8 mouse cellular contexts compared by ENCODE assay signal in genomic region chr7:97579976-97580842, GRCm38 (mm10). TPM values are rescaled to one million over a fixed set of nuclear protein-coding genes. Genes with fewer than 3 reads are reported as not detected.
DNase-seq lines count a peak whose midpoint lies in the region; ATAC-seq and TF ChIP-seq lines count a peak whose summit lies in the region.

No protein-coding gene starts in this region.

- H3K9ac ChIP-seq in hindbrain, postnatal 0 days (replicated peaks; ENCODE audit: low read length): peak overlapping the region; percentile 100

- H3K27ac ChIP-seq in hindbrain, postnatal 0 days: peak overlapping the region; percentile 99

- H3K27me3 ChIP-seq in hindbrain, postnatal 0 days (ENCODE audit: insufficient read depth, low read length): no peaks in the 10 kb centered on the region

- peak; percentile 9 for DNase-seq in adipocyte (ENCODE audit: low spot score)
- peak; percentile 29 to 47 for DNase-seq in cerebellum, postnatal 4 days (ENCODE audit: low spot score in 2 of 2)
- peak; percentile 10 to 20 for DNase-seq in gastrocnemius, adult 8-10 months (ENCODE audit: low spot score in 2 of 2)
- peak; percentile 54 for DNase-seq in hindbrain, postnatal 0 days (ENCODE audit: low spot score)
- peak; percentile 44 to 45 for DNase-seq in left cerebral cortex, postnatal 14 days (ENCODE audit: low spot score in 2 of 2)
- peak; percentile 58 for DNase-seq in right cerebral cortex, postnatal 25 days
- peak; percentile 71 for DNase-seq in yolk sac, embryonic 10.5 days (ENCODE audit: low spot score)

- no peaks in the 10 kb centered on the region for H3K9me3 ChIP-seq in hindbrain, postnatal 0 days (ENCODE audit: low read length)

- WGBS in hindbrain, postnatal 0 days: under 1% methylated on average over 57 of the region's 65 CpGs

- no peaks in the 10 kb centered on the region for H3K36me3 ChIP-seq in hindbrain, postnatal 0 days (ENCODE audit: insufficient read depth, low read length)

- no peak for TF ChIP-seq CTCF in hindbrain, postnatal 0 days (IDR thresholded peaks at IDR 0.05; ENCODE audit: low read depth)

- no peaks in the 10 kb centered on the region for H3K4me1 ChIP-seq in hindbrain, postnatal 0 days (ENCODE audit: insufficient read depth, low read length)

- peak; percentile 17 for ATAC-seq in hindbrain, postnatal 0 days
- peak; percentile 5; the same call in 1 of the 2 replicates for ATAC-seq in megakaryocyte progenitor cell, adult 5-6 weeks (replicated peaks; ENCODE audit: poor library complexity)

- peak overlapping the region; percentile 91 for H3K4me3 ChIP-seq in hindbrain, postnatal 0 days (ENCODE audit: low read length)

- intact Hi-C loops in left cerebral cortex, postnatal 14 days (cut with DNase I): loop anchor here (2.0 to 10.0 kb wide), 4 partner anchors 65 to 153 kb away; partner anchors contain the start of gene Ints4

- peak overlapping the region; percentile 77 for H3K4me2 ChIP-seq in hindbrain, postnatal 0 days (ENCODE audit: low read depth, low read length)

RNA-seq across cellular contexts. Expression of gene Rsf1, which starts 0.5 kb away (rescaled TPM):
- total RNA-seq in gastrocnemius, adult 8-10 months (2022): 10 to 100 TPM; 13.6 to 16.2 (median 14.5) TPM
- 16.7 and 18.2 TPM in 2 replicates for total RNA-seq in hindbrain, postnatal 0 days (2014; rRNA removed)
- 26.3 and 27.6 TPM in 2 replicates for polyA plus RNA-seq in hindbrain, postnatal 0 days (2015; fragmentation: Nextera tagmentation; extraction: Ambion mirVana)
- 10 to 100 TPM; 37.3 to 40.4 TPM for total RNA-seq in left cerebral cortex, postnatal 14 days (2021)
- total RNA-seq in megakaryocyte progenitor cell, adult 5-6 weeks (2015): 23.8 and 24.4 TPM in 2 replicates
- total RNA-seq in megakaryocyte progenitor cell, adult 5-6 weeks (2017): 25.5 and 42.5 TPM in 2 replicates

RNA-seq across cellular contexts. Expression of gene Aamdc, which starts 0.9 kb away (rescaled TPM):
- total RNA-seq in gastrocnemius, adult 8-10 months (2022): 100 to 1,000 TPM; 117 to 148 (median 134) TPM
- 9.4 and 17.4 TPM in 2 replicates for total RNA-seq in hindbrain, postnatal 0 days (2014; rRNA removed)
- polyA plus RNA-seq in hindbrain, postnatal 0 days (2015; fragmentation: Nextera tagmentation; extraction: Ambion mirVana): 61.8 and 67.2 TPM in 2 replicates
- 10 to 100 TPM; 29.6 to 31.5 TPM for total RNA-seq in left cerebral cortex, postnatal 14 days (2021)
- 15.6 and 21.5 TPM in 2 replicates for total RNA-seq in megakaryocyte progenitor cell, adult 5-6 weeks (2015)
- 34.6 and 36.9 TPM in 2 replicates for total RNA-seq in megakaryocyte progenitor cell, adult 5-6 weeks (2017)

Comparison
In these comparisons a context has a peak if more than half of its experiments do, and no peak if none do; other contexts are left out.
1. Peak in every context shown above with its lines: DNase-seq, ATAC-seq, H3K4me3 ChIP-seq and H3K27ac ChIP-seq.
2. DNase-seq: peak in every context shown above with its lines; median percentile 71 in yolk sac, embryonic 10.5 days; 58 in right cerebral cortex, postnatal 25 days; 54 in hindbrain, postnatal 0 days; 44 in left cerebral cortex, postnatal 14 days; 38 in cerebellum, postnatal 4 days; 15 in gastrocnemius, adult 8-10 months; 9 in adipocyte.